Mouse (Mus musculus): ENCODE results near the gene Ppt2. TPM values are rescaled to one million over a fixed set of nuclear protein-coding genes. Genes with fewer than 3 reads are reported as not detected.

Gene Ppt2
- polyA plus RNA-seq, 1 experiment = 22.0 TPM

- H3K27ac ChIP-seq (ENCODE audit: insufficient read depth, low read depth, low read length) = no peak overlapping the region
- WGBS = 81% methylated on average over 7 of the region's 7 CpGs
- TF ChIP-seq POLR2A (IDR thresholded peaks at IDR 0.05; ENCODE audit: low read depth, low read length) (no peak), CTCF (IDR thresholded peaks at IDR 0.05; ENCODE audit: extremely low read depth, insufficient read length, insufficient replicate concordance, low read depth, low read length) (no peak)
- H3K27me3 ChIP-seq (ENCODE audit: control insufficient read depth, insufficient read depth, low read length) = no peaks in the 10 kb centered on the region
- no peaks in the 10 kb centered on the region for H3K4me1 ChIP-seq (ENCODE audit: control insufficient read depth, insufficient read depth, insufficient read length, low read length)
- no peaks in the 10 kb centered on the region for H3K36me3 ChIP-seq (ENCODE audit: control insufficient read depth, insufficient read depth, low read length)
- H3K4me3 ChIP-seq (ENCODE audit: low read depth, low read length) = no peak overlapping the region
Measured at GRCm38 (mm10) chr17:34639461-34640255, 11.3 kb upstream of the Ppt2 start.

DNA sequence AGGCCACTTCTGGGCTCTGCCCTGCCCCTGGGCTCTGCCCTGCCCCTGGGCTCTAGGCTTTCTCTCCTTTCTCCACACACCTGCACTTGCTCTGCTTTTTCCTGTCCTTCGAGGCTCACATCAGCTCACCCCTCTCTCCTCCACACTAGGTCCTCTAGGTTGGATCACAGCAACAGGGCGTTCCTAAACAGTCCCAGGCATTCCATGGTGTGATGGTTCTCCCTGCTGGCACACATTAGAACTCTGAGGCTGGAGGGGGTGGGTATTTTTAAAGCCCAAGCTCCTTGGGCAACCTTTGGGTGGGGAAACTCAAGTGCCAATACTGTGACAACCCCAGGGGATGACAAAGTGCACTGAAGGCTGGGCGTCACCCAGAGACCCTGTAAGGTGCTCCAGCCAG is 9.1 kb upstream of the Ppt2 start:
- Histone ChIP-seq H3K4me1 (ENCODE audit: control insufficient read depth, insufficient read depth, insufficient read length, low read length) (no peaks in the 10 kb centered on the region), H3K27me3 (ENCODE audit: control insufficient read depth, insufficient read depth, low read length) (no peaks in the 10 kb centered on the region), H3K27ac (ENCODE audit: insufficient read depth, low read depth, low read length) (no peak overlapping the region), H3K36me3 (ENCODE audit: control insufficient read depth, insufficient read depth, low read length) (no peaks in the 10 kb centered on the region), H3K4me3 (ENCODE audit: low read depth, low read length) (peak overlapping the region; percentile 10; the same call in 1 of the 2 replicates)
- no peak for TF ChIP-seq CTCF (IDR thresholded peaks at IDR 0.05; ENCODE audit: extremely low read depth, insufficient read length, insufficient replicate concordance, low read depth, low read length)
- no peak for TF ChIP-seq POLR2A (IDR thresholded peaks at IDR 0.05; ENCODE audit: low read depth, low read length)
- WGBS = 54% methylated on average over 3 of the region's 3 CpGs

- Histone ChIP-seq H3K27ac (ENCODE audit: insufficient read depth, low read depth, low read length) (no peak overlapping the region), H3K4me3 (ENCODE audit: low read depth, low read length) (no peak overlapping the region), H3K27me3 (ENCODE audit: control insufficient read depth, insufficient read depth, low read length) (peaks cover 8% of the 10 kb centered on the region), H3K4me1 (ENCODE audit: control insufficient read depth, insufficient read depth, insufficient read length, low read length) (peaks cover 11% of the 10 kb centered on the region), H3K36me3 (ENCODE audit: control insufficient read depth, insufficient read depth, low read length) (no peaks in the 10 kb centered on the region)
- TF ChIP-seq CTCF (IDR thresholded peaks at IDR 0.05; ENCODE audit: extremely low read depth, insufficient read length, insufficient replicate concordance, low read depth, low read length) = no peak
- TF ChIP-seq POLR2A (IDR thresholded peaks at IDR 0.05; ENCODE audit: low read depth, low read length) = no peak
- 75% methylated on average over 2 of the region's 2 CpGs for WGBS
Measured at GRCm38 (mm10) chr17:34635671-34636070, 7.4 kb upstream of the Ppt2 start.

- 0 out of 2 replicates have a peak, but pooled peaks have one; percentile 40 for TF ChIP-seq POLR2A (IDR thresholded peaks at IDR 0.05; ENCODE audit: low read depth, low read length)
- no peak for TF ChIP-seq CTCF (IDR thresholded peaks at IDR 0.05; ENCODE audit: extremely low read depth, insufficient read length, insufficient replicate concordance, low read depth, low read length)
- H3K4me3 ChIP-seq (ENCODE audit: low read depth, low read length) = peak overlapping the region; percentile 50
- H3K4me1 ChIP-seq (ENCODE audit: control insufficient read depth, insufficient read depth, insufficient read length, low read length) = peaks cover 13% of the 10 kb centered on the region
- peaks cover 14% of the 10 kb centered on the region for H3K27me3 ChIP-seq (ENCODE audit: control insufficient read depth, insufficient read depth, low read length)
- peak overlapping the region; percentile 1 for H3K27ac ChIP-seq (ENCODE audit: insufficient read depth, low read depth, low read length)
- 2% methylated on average over 26 of the region's 26 CpGs for WGBS
- H3K36me3 ChIP-seq (ENCODE audit: control insufficient read depth, insufficient read depth, low read length) = no peaks in the 10 kb centered on the region
Measured at GRCm38 (mm10) chr17:34632261-34632691, 4.0 kb upstream of the Ppt2 start.

DNA sequence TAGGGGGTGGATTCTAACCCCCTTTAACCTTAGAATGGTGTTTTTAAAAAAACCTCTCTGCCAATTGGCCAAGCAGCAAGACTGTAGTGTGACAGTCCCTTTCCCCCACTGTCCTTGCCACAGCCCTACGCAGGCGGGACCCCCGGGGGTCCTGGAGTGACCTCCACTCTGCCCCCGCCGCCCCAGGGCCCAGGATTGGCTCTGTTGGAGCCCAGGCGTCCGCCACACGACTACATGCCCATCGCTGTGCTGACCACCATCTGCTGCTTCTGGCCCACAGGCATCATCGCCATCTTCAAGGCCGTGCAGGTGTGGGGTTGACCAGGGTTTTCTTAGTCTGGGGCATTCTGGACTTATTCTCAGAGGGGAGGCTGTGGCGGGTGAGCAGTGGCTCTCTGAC is 3.3 kb upstream of the Ppt2 start:
- Histone ChIP-seq H3K27ac (ENCODE audit: insufficient read depth, low read depth, low read length) (no peak overlapping the region), H3K4me1 (ENCODE audit: control insufficient read depth, insufficient read depth, insufficient read length, low read length) (peaks cover 13% of the 10 kb centered on the region), H3K27me3 (ENCODE audit: control insufficient read depth, insufficient read depth, low read length) (peaks cover 14% of the 10 kb centered on the region), H3K4me3 (ENCODE audit: low read depth, low read length) (peak overlapping the region; percentile 38), H3K36me3 (ENCODE audit: control insufficient read depth, insufficient read depth, low read length) (no peaks in the 10 kb centered on the region)
- TF ChIP-seq POLR2A (IDR thresholded peaks at IDR 0.05; ENCODE audit: low read depth, low read length) = no peak
- TF ChIP-seq CTCF (IDR thresholded peaks at IDR 0.05; ENCODE audit: extremely low read depth, insufficient read length, insufficient replicate concordance, low read depth, low read length) = no peak
- WGBS = 24% methylated on average over 12 of the region's 12 CpGs

DNA sequence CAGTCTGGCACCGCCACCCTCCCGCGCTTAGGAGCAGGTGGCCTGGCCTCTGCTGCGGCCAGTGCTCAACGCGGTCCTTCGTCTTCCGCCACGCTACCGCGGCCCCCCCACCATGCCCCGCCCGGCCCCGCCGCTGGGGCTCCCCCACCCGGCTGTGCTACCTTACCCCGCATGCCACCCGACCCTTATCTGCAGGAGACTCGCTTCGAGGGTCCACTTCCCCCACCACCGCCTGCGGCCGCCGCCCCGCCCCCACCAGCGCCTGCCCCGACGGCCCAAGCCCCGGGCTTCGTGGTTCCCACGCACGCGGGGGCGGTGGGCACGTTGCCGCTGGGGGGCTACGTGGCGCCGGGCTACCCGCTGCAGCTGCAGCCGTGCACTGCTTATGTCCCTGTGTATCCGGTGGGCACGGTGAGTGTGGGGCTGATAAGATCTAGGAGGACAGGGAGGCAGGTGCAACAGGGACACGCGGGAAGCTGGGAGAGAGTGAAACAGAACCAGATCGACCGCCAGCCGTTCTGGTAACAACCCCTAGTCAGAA is 2.5 kb upstream of the Ppt2 start:
- Histone ChIP-seq H3K27ac (ENCODE audit: insufficient read depth, low read depth, low read length) (no peak overlapping the region), H3K4me3 (ENCODE audit: low read depth, low read length) (peak overlapping the region; percentile 57)

More for the DNA sequence above, 2.5 kb upstream of the Ppt2 start:
- H3K27me3 ChIP-seq (ENCODE audit: control insufficient read depth, insufficient read depth, low read length) = peaks cover 14% of the 10 kb centered on the region
- H3K4me1 ChIP-seq (ENCODE audit: control insufficient read depth, insufficient read depth, insufficient read length, low read length) = peaks cover 13% of the 10 kb centered on the region
- H3K36me3 ChIP-seq (ENCODE audit: control insufficient read depth, insufficient read depth, low read length) = no peaks in the 10 kb centered on the region
- WGBS = 8% methylated on average over 44 of the region's 48 CpGs
- TF ChIP-seq POLR2A (IDR thresholded peaks at IDR 0.05; ENCODE audit: low read depth, low read length) = no peak
- no peak for TF ChIP-seq CTCF (IDR thresholded peaks at IDR 0.05; ENCODE audit: extremely low read depth, insufficient read length, insufficient replicate concordance, low read depth, low read length)
